In the genomic region with DNA sequence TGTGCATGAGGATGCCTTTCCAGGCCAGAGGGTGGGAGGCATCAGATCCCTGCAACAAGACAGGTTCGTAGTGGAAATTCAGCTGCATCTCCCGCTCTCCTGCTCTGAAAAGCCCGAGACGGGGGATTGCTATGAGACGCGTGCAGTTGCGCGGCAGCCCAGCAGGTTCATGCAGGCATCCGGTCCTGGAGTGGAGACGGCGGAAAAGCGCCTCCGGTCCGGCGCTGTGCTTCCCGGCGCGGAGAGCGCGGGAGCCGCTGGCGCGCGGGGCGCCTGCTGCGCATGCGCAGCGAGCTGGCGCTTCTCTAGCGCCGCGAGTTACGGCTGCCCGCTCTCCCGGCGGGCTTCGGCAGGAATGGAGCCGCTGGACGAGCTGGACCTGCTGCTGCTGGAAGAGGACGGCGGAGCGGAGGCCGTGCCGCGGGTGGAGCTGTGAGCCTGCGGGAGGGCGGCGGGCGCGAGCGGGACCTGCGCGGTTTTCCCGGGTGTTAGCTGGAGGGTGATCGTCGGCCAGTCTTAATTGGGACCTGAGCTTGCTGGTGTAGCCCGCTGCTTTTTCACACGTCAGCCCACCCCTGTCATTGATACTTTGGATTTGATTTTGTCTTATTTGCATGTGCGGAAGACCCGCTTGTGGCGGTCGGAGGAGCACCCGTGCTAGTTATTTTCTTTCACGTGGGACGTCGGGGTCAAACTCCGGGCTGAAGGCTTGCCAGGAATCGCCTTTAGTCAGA, we compare ENCODE assay signal across 8 mouse cellular contexts. TPM values are rescaled to one million over a fixed set of nuclear protein-coding genes. Genes with fewer than 3 reads are reported as not detected.
DNase-seq lines count a peak whose midpoint lies in the region; ATAC-seq and TF ChIP-seq lines count a peak whose summit lies in the region.

A gene (plus strand): TSS at position 289 of the 734 bp plus-strand sequence.

- peak within 1 kb of the TSS; percentile 77 for H3K4me2 ChIP-seq in heart, embryonic 12.5 days
- peak within 1 kb of the TSS; percentile 87 for H3K4me2 ChIP-seq in kidney, postnatal 0 days (ENCODE audit: low read length)
- peak within 1 kb of the TSS; percentile 86 for H3K4me2 ChIP-seq in liver, embryonic 11.5 days
- H3K4me2 ChIP-seq in stomach, embryonic 14.5 days (replicated peaks; ENCODE audit: low read depth, low read length) = peak within 1 kb of the TSS; percentile 53

- H3K36me3 ChIP-seq in C2C12 (ENCODE audit: control insufficient read depth, insufficient read depth) = peaks cover 27% of the 10 kb centered on the region
- peaks cover 55% of the 10 kb centered on the region for H3K36me3 ChIP-seq in heart, embryonic 12.5 days
- H3K36me3 ChIP-seq in kidney, postnatal 0 days (ENCODE audit: insufficient read depth, low read length) = peaks cover 8% of the 10 kb centered on the region
- H3K36me3 ChIP-seq in liver, embryonic 11.5 days (ENCODE audit: control insufficient read depth, insufficient read depth, low read length) = peaks cover 21% of the 10 kb centered on the region
- H3K36me3 ChIP-seq in stomach, embryonic 14.5 days (ENCODE audit: control insufficient read depth, insufficient read depth, low read length) = peaks cover 8% of the 10 kb centered on the region

- H3K79me2 ChIP-seq in C2C12 (ENCODE audit: control insufficient read depth, insufficient read depth) = peaks cover 17% of the 10 kb centered on the region

- H3K79me3 ChIP-seq in C2C12 (ENCODE audit: low read depth) = peaks cover 6% of the 10 kb centered on the region

- ATAC-seq in erythroblast, adult 5-6 weeks (replicated peaks; ENCODE audit: low FRiP score, poor library complexity, severe bottlenecking) = peak; percentile 80
- peak; percentile 89 for ATAC-seq in heart, embryonic 12.5 days (ENCODE audit: insufficient number of reproducible peaks, low FRiP score)
- ATAC-seq in kidney, postnatal 0 days (replicated peaks; ENCODE audit: low FRiP score, low read depth) = peak; percentile 88
- peak; percentile 75 for ATAC-seq in liver, embryonic 11.5 days (replicated peaks; ENCODE audit: low FRiP score)
- peak; percentile 90 for ATAC-seq in stomach, embryonic 14.5 days (ENCODE audit: insufficient number of reproducible peaks, insufficient read depth, low FRiP score, low read depth)

- TF ChIP-seq CTCF in C2C12 (IDR thresholded peaks at IDR 0.05; ENCODE audit: control insufficient read depth, insufficient read depth, insufficient read length) = no peak
- peak; percentile 38; the same call in 1 of the 2 replicates for TF ChIP-seq CTCF in kidney, postnatal 0 days (IDR thresholded peaks at IDR 0.05; ENCODE audit: low read depth)

- no peaks in the 10 kb centered on the region for H3K27me3 ChIP-seq in C2C12 (ENCODE audit: control insufficient read depth, insufficient read depth, insufficient read length)
- H3K27me3 ChIP-seq in heart, embryonic 12.5 days (replicated peaks) = no peaks in the 10 kb centered on the region
- no peaks in the 10 kb centered on the region for H3K27me3 ChIP-seq in kidney, postnatal 0 days (ENCODE audit: insufficient read depth, low read length)
- H3K27me3 ChIP-seq in liver, embryonic 11.5 days (replicated peaks; ENCODE audit: control insufficient read depth, insufficient read depth, low read length) = no peaks in the 10 kb centered on the region
- H3K27me3 ChIP-seq in stomach, embryonic 14.5 days (ENCODE audit: control insufficient read depth, insufficient read depth, low read length) = no peaks in the 10 kb centered on the region

- no peaks in the 10 kb centered on the region; the same call in 1 of the 2 replicates for H3K4me1 ChIP-seq in heart, embryonic 12.5 days (replicated peaks)
- H3K4me1 ChIP-seq in kidney, postnatal 0 days (replicated peaks; ENCODE audit: insufficient read depth, low read length) = no peaks in the 10 kb centered on the region
- H3K4me1 ChIP-seq in liver, embryonic 11.5 days (replicated peaks; ENCODE audit: control insufficient read depth, insufficient read depth, low read length) = peaks cover 9% of the 10 kb centered on the region
- H3K4me1 ChIP-seq in stomach, embryonic 14.5 days (ENCODE audit: control insufficient read depth, insufficient read depth, low read length) = peaks cover 4% of the 10 kb centered on the region; the same call in 1 of the 2 replicates

- H3K9ac ChIP-seq in heart, embryonic 12.5 days = peak within 1 kb of the TSS; percentile 77
- peak within 1 kb of the TSS; percentile 71 for H3K9ac ChIP-seq in kidney, postnatal 0 days (ENCODE audit: low read depth, low read length)
- peak within 1 kb of the TSS; percentile 89 for H3K9ac ChIP-seq in liver, embryonic 11.5 days (ENCODE audit: low read depth, low read length)
- H3K9ac ChIP-seq in stomach, embryonic 14.5 days (replicated peaks; ENCODE audit: low read depth, low read length) = peak within 1 kb of the TSS; percentile 60

- H3ac ChIP-seq in C2C12 (ENCODE audit: control insufficient read depth, insufficient read length, low read depth) = peak within 1 kb of the TSS; percentile 90

- DNase-seq in brain, adult 2 months (ENCODE audit: low read depth, low spot score) = peak; percentile 88
- DNase-seq in kidney, postnatal 0 days (ENCODE audit: low spot score) = peak; percentile 88
- DNase-seq in liver, embryonic 11.5 days (ENCODE audit: low spot score) = peak; percentile 84
- peak; percentile 85 for DNase-seq in naive thymus-derived CD4-positive, alpha-beta T cell, adult 2 months (ENCODE audit: low read depth)

- no peaks in the 10 kb centered on the region for H3K9me3 ChIP-seq in heart, embryonic 12.5 days (replicated peaks)
- H3K9me3 ChIP-seq in kidney, postnatal 0 days (replicated peaks; ENCODE audit: low read length) = no peaks in the 10 kb centered on the region
- H3K9me3 ChIP-seq in liver, embryonic 11.5 days (ENCODE audit: control insufficient read depth, low read length) = no peaks in the 10 kb centered on the region
- no peaks in the 10 kb centered on the region for H3K9me3 ChIP-seq in stomach, embryonic 14.5 days (ENCODE audit: control insufficient read depth, low read depth, low read length)

- H3K27ac ChIP-seq in heart, embryonic 12.5 days (ENCODE audit: poor library complexity, severe bottlenecking) = peak within 1 kb of the TSS; percentile 77
- H3K27ac ChIP-seq in kidney, postnatal 0 days = peak within 1 kb of the TSS; percentile 82
- peak within 1 kb of the TSS; percentile 96 for H3K27ac ChIP-seq in liver, embryonic 11.5 days (ENCODE audit: low read depth, low read length)
- H3K27ac ChIP-seq in stomach, embryonic 14.5 days (ENCODE audit: low read length) = peak within 1 kb of the TSS; percentile 78; the same call in 1 of the 2 replicates

- under 1% methylated on average over 67 of the region's 68 CpGs for WGBS in heart, embryonic 12.5 days
- WGBS in kidney, postnatal 0 days = under 1% methylated on average over 68 of the region's 68 CpGs
- under 1% methylated on average over 68 of the region's 68 CpGs for WGBS in liver, embryonic 11.5 days
- 0% methylated on average over 68 of the region's 68 CpGs for WGBS in stomach, embryonic 14.5 days

- H3K4me3 ChIP-seq in C2C12 (ENCODE audit: insufficient read depth, poor library complexity, severe bottlenecking) = peak within 1 kb of the TSS; percentile 65
- peak within 1 kb of the TSS; percentile 62 for H3K4me3 ChIP-seq in heart, embryonic 12.5 days
- peak within 1 kb of the TSS; percentile 69 for H3K4me3 ChIP-seq in kidney, postnatal 0 days (replicated peaks; ENCODE audit: low read depth, low read length)
- H3K4me3 ChIP-seq in liver, embryonic 11.5 days (ENCODE audit: low read depth, low read length) = peak within 1 kb of the TSS; percentile 75
- peak within 1 kb of the TSS; percentile 63 for H3K4me3 ChIP-seq in stomach, embryonic 14.5 days (ENCODE audit: low read depth, low read length)

TF ChIP-seq in C2C12, 6 proteins besides CTCF, POLR2A, EP300 and RAD21:
- TF ChIP-seq MAX (IDR thresholded peaks at IDR 0.05) = peak; percentile 88
- TF ChIP-seq CEBPB (IDR thresholded peaks at IDR 0.05; ENCODE audit: low read depth) = no peak

RNA-seq across cellular contexts. Expression of the gene that starts here (rescaled TPM):
- 5.7 TPM for polyA plus RNA-seq in C2C12 (2012; fragmentation: generic; extraction: Trizol)
- total RNA-seq in erythroblast, adult 5-6 weeks (2015; ENCODE audit: low replicate concordance) = 21.3 and 21.9 TPM in 2 replicates
- 18.1 and 21.2 TPM in 2 replicates for total RNA-seq in erythroblast, adult 5-6 weeks (2017; ENCODE audit: low replicate concordance)
- 25.5 and 26.5 TPM in 2 replicates for polyA plus RNA-seq in heart, embryonic 12.5 days (2016; fragmentation: Nextera tagmentation; extraction: Ambion mirVana)
- polyA plus RNA-seq in kidney, postnatal 0 days (2015; fragmentation: Nextera tagmentation; extraction: Ambion mirVana) = 9.0 and 12.7 TPM in 2 replicates
- 58.1 and 61.6 TPM in 2 replicates for polyA plus RNA-seq in liver, embryonic 11.5 days (2014; fragmentation: Nextera tagmentation; extraction: Ambion mirVana)
- 15.7 and 15.9 TPM in 2 replicates for polyA plus RNA-seq in stomach, embryonic 14.5 days (2014; fragmentation: Nextera tagmentation; extraction: Ambion mirVana)

Comparison
In these comparisons a context has a peak if more than half of its experiments do, and no peak if none do; other contexts are left out.
1. Peak in every context shown above with its lines: DNase-seq, ATAC-seq, H3K4me3 ChIP-seq and H3K27ac ChIP-seq.